Mouse (Mus musculus) hindbrain, embryonic 10.5 days (tissue): ENCODE data around the gene Leo1. TPM values are rescaled to one million over a fixed set of nuclear protein-coding genes. Genes with fewer than 3 reads are reported as not detected.
"Not testable (repeated sequence)": the region's sequence is repeated elsewhere in the genome, so short reads cannot be mapped to it uniquely, and the experiment has no call there.

Experiments used
- DNase-seq: peaks from one replicate; pipeline ENCODE4 v3.0.0-alpha.2; 2017; ENCODE audit warnings: low spot score
- H3K27ac ChIP-seq: fragments of 300-500 bp; sonication (generic); 2 replicates; pipeline ENCODE4 v1.5.1; 2016; ENCODE audit warnings: mild to moderate bottlenecking, moderate library complexity
- H3K27me3 ChIP-seq: fragments of 300-500 bp; sonication (generic); 2 replicates; pipeline ENCODE4 v1.6.1; 2016; ENCODE audit warnings: mild to moderate bottlenecking; ENCODE audit not compliant: poor library complexity, insufficient read depth, severe bottlenecking
- H3K36me3 ChIP-seq: fragments of 300-500 bp; sonication (generic); 2 replicates; pipeline ENCODE4 v1.6.1; 2016; ENCODE audit warnings: mild to moderate bottlenecking, moderate library complexity
- H3K4me1 ChIP-seq: fragments of 300-500 bp; sonication (generic); replicated peaks from 2 replicates; pipeline ENCODE4 v1.6.1; 2016; ENCODE audit warnings: mild to moderate bottlenecking
- H3K4me3 ChIP-seq: fragments of 300-500 bp; sonication (generic); 2 replicates; pipeline ENCODE4 v1.5.1; 2016; ENCODE audit warnings: mild to moderate bottlenecking, moderate library complexity
- H3K9me3 ChIP-seq: fragments of 300-500 bp; sonication (generic); 2 replicates; pipeline ENCODE4 v1.6.1; 2016; ENCODE audit warnings: mild to moderate bottlenecking, moderate library complexity
- WGBS: fragments of 180-500 bp; shearing (Covaris S2); methylation state at CpG from one replicate; pipeline ENCODE4 v1.1.7; 2016; 5-methylcytosine and 5-hydroxymethylcytosine counted together
- polyA plus RNA-seq: library from polyadenylated mRNA; unstranded; fragments of >200 nt; fragmentation: Nextera tagmentation; extraction: Ambion mirVana; gene quantifications from 2 replicates; pipeline ENCODE4 v1.2.1, GENCODE M21; 2016

Leo1 gene
- polyA plus RNA-seq, 1 experiment from 2014 or later, result 38.4 TPM

DNA sequence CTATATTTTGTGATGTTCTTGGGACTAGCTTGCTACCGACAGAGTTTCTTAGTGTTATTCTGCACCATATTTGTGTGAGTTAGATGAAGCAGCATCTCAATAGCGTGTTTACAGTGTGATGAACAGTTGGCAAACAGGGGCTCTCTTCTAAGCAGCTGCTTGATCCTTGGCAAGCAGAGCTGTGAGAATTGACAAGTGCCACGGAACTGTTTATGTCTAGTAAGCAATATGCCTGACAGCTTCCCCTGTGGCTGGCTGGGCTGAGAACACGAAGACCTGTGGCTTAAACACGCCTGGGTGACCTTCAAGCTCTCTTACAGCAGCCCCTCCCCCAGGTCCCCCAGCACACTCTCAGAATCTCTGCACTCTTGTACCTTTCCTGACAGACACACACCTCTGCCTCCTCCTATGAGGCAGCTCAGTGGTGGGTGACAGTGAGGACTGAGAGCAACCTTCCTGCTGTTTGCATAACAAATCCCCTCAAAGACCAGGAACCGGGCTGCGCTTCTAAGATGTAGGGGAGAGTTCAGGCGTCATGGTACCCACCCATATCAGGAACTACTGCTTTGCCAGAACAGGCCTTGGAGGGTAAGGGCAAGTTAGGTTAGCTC, 21.8 kb downstream of the Leo1 start:
- Histone ChIP-seq H3K4me1 (no peaks in the 10 kb centered on the region), H3K36me3 (peaks cover 98% of the 10 kb centered on the region), H3K9me3 (no peaks in the 10 kb centered on the region), H3K27ac (no peak overlapping the region), H3K4me3 (no peak overlapping the region), H3K27me3 (no peaks in the 10 kb centered on the region)
- WGBS, result 87% methylated on average over 8 of the region's 8 CpGs
- no peak for DNase-seq

GRCm38 (mm10) chr9:75465856-75466255, 24.5 kb downstream of the Leo1 start:
- DNase-seq, result no peak
- Histone ChIP-seq H3K4me3 (no peak overlapping the region), H3K9me3 (no peaks in the 10 kb centered on the region), H3K27me3 (no peaks in the 10 kb centered on the region), H3K4me1 (no peaks in the 10 kb centered on the region), H3K27ac (no peak overlapping the region), H3K36me3 (peaks cover 82% of the 10 kb centered on the region)
- WGBS, result 97% methylated on average over 9 of the region's 9 CpGs

DNA sequence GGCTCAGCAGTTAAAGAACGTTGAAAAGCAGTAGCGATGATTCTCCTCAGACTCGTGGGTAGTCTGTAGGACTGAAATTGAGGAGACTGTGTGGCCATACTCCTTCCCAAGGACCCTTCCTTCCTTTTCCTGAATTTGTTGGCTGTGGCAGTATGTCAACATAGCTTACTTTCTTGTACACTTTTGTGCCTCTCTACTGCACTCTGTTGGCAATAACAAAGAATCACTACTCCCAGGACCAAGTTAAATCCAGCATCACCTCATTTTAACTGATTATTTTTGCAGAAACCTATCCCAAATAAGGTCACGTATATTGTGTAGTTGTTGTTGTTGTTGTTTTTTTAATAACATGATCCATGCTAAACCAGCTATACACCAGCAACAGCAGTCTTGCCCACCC, 25.3 kb downstream of the Leo1 start:
- no peak for DNase-seq

DNA sequence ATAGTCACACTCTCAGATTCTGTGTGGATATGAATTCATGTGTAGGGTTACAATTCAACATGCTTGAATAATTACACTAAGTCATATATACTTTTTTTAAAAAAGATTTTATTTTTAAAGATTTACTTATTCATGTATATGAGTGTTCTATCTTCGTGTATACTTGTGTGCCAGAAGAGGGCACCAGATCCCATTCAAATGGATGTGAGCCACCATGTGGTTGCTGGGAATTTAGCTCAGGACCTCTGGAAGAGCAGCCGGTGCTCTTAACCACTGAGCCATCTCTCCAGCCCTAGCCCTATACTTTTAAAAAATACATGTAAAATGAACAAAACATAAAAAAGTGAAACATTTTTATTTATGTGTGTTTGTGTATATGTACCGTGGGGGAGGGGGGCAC, 26.3 kb downstream of the Leo1 start:
- H3K4me3 ChIP-seq, result no peak overlapping the region
- no peaks in the 10 kb centered on the region for H3K9me3 ChIP-seq
- no peak overlapping the region for H3K27ac ChIP-seq
- no peaks in the 10 kb centered on the region for H3K4me1 ChIP-seq
- peaks cover 80% of the 10 kb centered on the region for H3K36me3 ChIP-seq
- WGBS, result 97% methylated on average over 3 of the region's 3 CpGs
- DNase-seq, result no peak
- no peaks in the 10 kb centered on the region for H3K27me3 ChIP-seq

More for the DNA sequence above, 25.3 kb downstream of the Leo1 start:
- WGBS, result 95% methylated on average over 4 of the region's 4 CpGs
- Histone ChIP-seq H3K27ac (no peak overlapping the region), H3K36me3 (peaks cover 82% of the 10 kb centered on the region), H3K4me3 (no peak overlapping the region), H3K9me3 (no peaks in the 10 kb centered on the region), H3K27me3 (no peaks in the 10 kb centered on the region), H3K4me1 (no peaks in the 10 kb centered on the region)

DNA sequence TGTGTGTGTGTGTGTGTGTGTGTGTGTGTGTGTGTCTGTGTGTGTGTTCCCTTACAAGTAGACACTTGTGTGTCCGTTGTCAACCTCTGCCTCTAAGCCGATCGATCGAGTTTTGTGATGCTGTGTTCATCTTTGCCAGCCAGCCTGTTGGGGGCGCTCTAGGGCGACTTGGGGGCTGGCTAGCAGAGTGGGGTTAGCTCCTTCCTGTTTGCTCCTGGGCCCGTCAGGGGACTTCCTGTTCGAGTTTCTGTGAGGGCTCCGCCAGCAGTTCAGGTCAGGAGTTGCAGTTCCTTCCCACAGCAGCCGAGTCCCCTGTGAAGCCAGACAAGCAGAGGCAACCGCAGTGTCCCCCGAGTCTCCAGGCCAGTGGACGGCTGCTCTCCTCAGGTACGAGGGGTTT, 27.0 kb downstream of the Leo1 start:
- H3K27ac ChIP-seq, result no peak overlapping the region
- peak; percentile 23 for DNase-seq
- H3K4me3 ChIP-seq, result no peak overlapping the region
- no peaks in the 10 kb centered on the region for H3K9me3 ChIP-seq
- H3K36me3 ChIP-seq, result peaks cover 80% of the 10 kb centered on the region
- 81% methylated on average over 14 of the region's 14 CpGs for WGBS
- H3K27me3 ChIP-seq, result no peaks in the 10 kb centered on the region
- H3K4me1 ChIP-seq, result no peaks in the 10 kb centered on the region

GRCm38 (mm10) chr9:75477212-75477611, 35.9 kb downstream of the Leo1 start:
- no peak overlapping the region for H3K27ac ChIP-seq
- H3K36me3 ChIP-seq, result peaks cover 38% of the 10 kb centered on the region
- 72% methylated on average over 3 of the region's 3 CpGs for WGBS
- H3K4me3 ChIP-seq, result no peak overlapping the region
- H3K27me3 ChIP-seq, result no peaks in the 10 kb centered on the region
- H3K4me1 ChIP-seq, result 0 out of 2 replicates have a peak, but pooled peaks cover 12% of the 10 kb centered on the region
- DNase-seq, result no peak
- no peaks in the 10 kb centered on the region for H3K9me3 ChIP-seq

DNA sequence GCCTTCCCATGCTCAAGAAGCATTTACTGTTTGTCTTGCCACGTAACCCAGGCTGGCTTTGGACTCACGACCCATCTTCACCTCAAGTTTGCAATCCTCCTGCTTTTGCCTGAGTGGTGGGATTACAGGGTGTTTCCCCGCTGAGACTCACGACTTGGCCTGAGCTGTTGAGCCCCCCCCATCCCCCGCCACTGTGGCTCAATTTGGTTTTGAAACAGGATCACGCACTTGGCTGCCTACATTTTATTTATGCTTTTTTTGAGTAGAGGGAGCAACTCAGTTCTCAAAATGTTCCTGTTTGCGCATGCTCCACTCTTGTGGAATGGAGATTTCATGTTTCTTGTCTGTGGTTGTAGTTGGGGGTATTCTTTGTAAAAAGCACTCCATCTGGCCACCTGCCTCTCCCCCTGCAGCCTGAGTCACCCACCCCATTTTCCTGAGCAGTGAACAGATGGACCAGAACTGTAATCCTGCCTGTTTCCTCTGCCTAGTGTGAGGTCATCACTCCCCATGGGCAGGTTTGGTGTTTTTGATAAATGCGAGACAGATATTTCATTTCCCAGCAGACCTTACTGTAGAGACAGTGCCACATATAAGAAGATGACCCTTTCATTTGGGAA, 37.9 kb downstream of the Leo1 start:
- no peak overlapping the region for H3K4me3 ChIP-seq
- H3K4me1 ChIP-seq, result 0 out of 2 replicates have a peak, but pooled peaks cover 12% of the 10 kb centered on the region
- H3K9me3 ChIP-seq, result no peaks in the 10 kb centered on the region
- peaks cover 29% of the 10 kb centered on the region for H3K36me3 ChIP-seq
- 72% methylated on average over 8 of the region's 8 CpGs for WGBS
- no peak for DNase-seq
- no peaks in the 10 kb centered on the region for H3K27me3 ChIP-seq
- no peak overlapping the region for H3K27ac ChIP-seq

DNA sequence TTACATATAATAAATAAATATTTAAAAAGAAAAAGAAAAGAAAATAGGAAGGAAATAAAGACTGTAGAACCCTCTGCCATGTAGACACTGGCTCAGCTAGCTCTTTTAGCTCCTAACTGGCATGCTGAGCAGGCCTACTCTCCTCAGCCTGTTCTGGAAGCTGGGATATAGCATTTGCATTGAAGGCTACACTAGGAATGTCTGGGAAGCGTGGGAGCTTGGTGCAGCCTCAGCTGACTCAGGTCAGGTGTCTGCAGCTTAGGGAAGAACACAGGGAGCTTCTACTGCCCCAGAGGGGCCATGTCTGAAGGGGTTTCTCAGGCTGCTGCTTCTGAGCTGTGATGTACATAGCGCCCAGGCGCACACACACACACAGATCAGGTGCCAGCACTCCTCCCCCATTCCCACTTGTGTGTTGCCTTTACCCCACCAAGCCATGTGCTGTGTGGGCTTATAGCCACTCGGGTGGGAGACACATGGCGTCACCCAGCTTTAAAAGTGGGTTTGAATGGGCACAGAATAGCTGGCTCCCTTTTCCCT, 39.3 kb downstream of the Leo1 start:
- no peak for DNase-seq
- H3K9me3 ChIP-seq, result no peaks in the 10 kb centered on the region
- no peaks in the 10 kb centered on the region for H3K27me3 ChIP-seq
- 0 out of 2 replicates have a peak, but pooled peaks cover 12% of the 10 kb centered on the region for H3K4me1 ChIP-seq
- WGBS, result 95% methylated on average over 5 of the region's 5 CpGs
- H3K4me3 ChIP-seq, result no peak overlapping the region
- no peak overlapping the region for H3K27ac ChIP-seq
- H3K36me3 ChIP-seq, result peaks cover 28% of the 10 kb centered on the region

- no peak for DNase-seq
- no peaks in the 10 kb centered on the region; the same call in 1 of the 2 replicates for H3K9me3 ChIP-seq
- no peak overlapping the region for H3K27ac ChIP-seq
- 90% methylated on average over 6 of the region's 6 CpGs for WGBS
- no peaks in the 10 kb centered on the region for H3K4me1 ChIP-seq
- peaks cover 22% of the 10 kb centered on the region for H3K36me3 ChIP-seq
- no peaks in the 10 kb centered on the region for H3K27me3 ChIP-seq
- H3K4me3 ChIP-seq, result no peak overlapping the region
These were observed 43.9 kb downstream of the Leo1 start for GRCm38 (mm10) chr9:75485231-75485630.

DNA sequence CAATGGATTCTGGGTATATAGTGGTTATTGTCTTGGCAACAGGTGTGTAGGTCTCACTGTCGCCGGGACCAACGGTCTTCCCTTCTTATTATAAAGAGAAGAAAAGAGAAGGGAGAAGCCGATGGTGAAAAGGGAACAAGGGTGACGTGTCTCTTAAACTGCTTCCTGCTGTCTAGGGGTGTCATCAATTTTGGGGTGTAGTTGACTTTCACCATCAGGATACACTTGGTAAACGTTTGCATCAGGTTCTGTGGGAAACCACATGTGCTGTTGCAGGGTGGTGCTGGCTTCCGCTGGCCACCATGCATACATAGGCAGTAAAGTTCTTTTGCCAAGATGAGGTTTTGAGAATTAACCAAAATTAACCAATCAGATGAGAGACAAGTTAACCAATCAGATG, 46.9 kb downstream of the Leo1 start:
- H3K4me1 ChIP-seq, H3K4me3 ChIP-seq, H3K27me3 ChIP-seq, H3K9me3 ChIP-seq, H3K27ac ChIP-seq, DNase-seq: not testable (repeated sequence)
- peaks cover 11% of the 10 kb centered on the region for H3K36me3 ChIP-seq
- WGBS, result 96% methylated on average over 7 of the region's 7 CpGs

DNA sequence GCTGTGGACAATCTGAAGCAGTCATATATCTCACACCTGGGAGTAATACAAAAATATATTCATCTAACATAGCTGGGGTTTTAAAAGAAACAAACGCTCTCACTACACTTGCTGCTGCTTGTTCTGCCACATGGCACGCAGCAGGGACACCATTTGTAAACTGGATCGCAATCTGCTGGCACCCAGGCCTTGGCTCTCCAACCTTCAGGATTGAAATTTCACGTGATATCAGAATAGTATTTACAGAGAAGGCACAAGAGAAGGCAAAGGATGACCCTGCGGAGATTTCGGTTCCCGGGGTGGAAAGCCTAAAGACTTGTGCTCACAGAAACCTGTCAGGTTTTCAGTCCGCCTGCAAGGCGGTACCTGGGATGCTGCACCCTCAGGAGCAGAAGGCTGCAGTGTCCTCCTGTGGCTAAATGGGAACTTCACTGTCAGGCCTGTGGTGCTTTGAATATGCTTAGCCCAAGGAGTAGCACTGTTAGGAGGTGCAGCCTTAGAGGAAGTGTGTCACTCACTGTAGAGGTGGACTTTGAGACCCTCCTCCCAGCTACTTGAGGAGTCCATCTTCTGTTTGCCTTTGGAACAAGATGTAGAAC, 53.2 kb downstream of the Leo1 start:
- H3K4me1 ChIP-seq, result 0 out of 2 replicates have a peak, but pooled peaks cover 2% of the 10 kb centered on the region
- no peak overlapping the region for H3K4me3 ChIP-seq
- H3K9me3 ChIP-seq, result no peaks in the 10 kb centered on the region; the same call in 1 of the 2 replicates
- no peak for DNase-seq
- H3K36me3 ChIP-seq, result peaks cover 32% of the 10 kb centered on the region
- H3K27me3 ChIP-seq, result no peaks in the 10 kb centered on the region
- no peak overlapping the region for H3K27ac ChIP-seq
- 81% methylated on average over 9 of the region's 9 CpGs for WGBS

GRCm38 (mm10) chr9:75495945-75496344, 54.6 kb downstream of the Leo1 start:
- H3K4me3 ChIP-seq, result no peak overlapping the region
- H3K27me3 ChIP-seq, result no peaks in the 10 kb centered on the region
- no peaks in the 10 kb centered on the region; the same call in 1 of the 2 replicates for H3K9me3 ChIP-seq
- H3K36me3 ChIP-seq, result peaks cover 41% of the 10 kb centered on the region
- peak; percentile 32 for DNase-seq
- H3K27ac ChIP-seq, result peak overlapping the region; percentile 8; the same call in 1 of the 2 replicates
- H3K4me1 ChIP-seq, result 0 out of 2 replicates have a peak, but pooled peaks cover 2% of the 10 kb centered on the region
- 68% methylated on average over 10 of the region's 10 CpGs for WGBS

GRCm38 (mm10) chr9:75498571-75498970, 57.2 kb downstream of the Leo1 start:
- no peak for DNase-seq
- H3K4me3 ChIP-seq, result no peak overlapping the region
- no peaks in the 10 kb centered on the region for H3K27me3 ChIP-seq
- 97% methylated on average over 7 of the region's 7 CpGs for WGBS
- 0 out of 2 replicates have a peak, but pooled peaks cover 2% of the 10 kb centered on the region for H3K4me1 ChIP-seq
- H3K36me3 ChIP-seq, result peaks cover 64% of the 10 kb centered on the region
- no peak overlapping the region for H3K27ac ChIP-seq
- no peaks in the 10 kb centered on the region; the same call in 1 of the 2 replicates for H3K9me3 ChIP-seq
